Mouse (Mus musculus): ENCODE measurements around the gene Znrf1. TPM values are rescaled to one million over a fixed set of nuclear protein-coding genes. Genes with fewer than 3 reads are reported as not detected.

Gene Znrf1
- polyA plus RNA-seq, 1 experiment, result 62.9 TPM

DNA sequence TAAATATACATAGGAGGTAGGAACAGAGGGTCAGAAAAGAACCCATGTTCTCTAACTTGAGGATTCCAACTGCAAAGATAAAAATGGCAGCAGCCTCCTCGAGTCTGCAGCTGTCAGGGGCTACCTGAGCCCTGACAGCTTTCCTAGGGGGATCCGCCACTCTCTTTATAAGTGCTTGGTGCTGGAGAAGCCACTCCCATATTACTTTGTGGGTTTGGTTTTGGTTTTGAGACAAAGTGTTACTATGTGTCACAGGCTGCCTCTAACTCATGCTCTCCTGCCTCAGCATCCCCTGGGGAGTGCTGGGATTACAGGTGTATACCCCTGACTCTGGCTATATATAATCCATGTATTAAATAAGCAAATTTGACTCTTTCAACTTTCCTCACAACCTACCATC is 38.1 kb downstream of the Znrf1 start:
- WGBS, result 53% methylated on average over 2 of the region's 2 CpGs
- peaks cover 23% of the 10 kb centered on the region for H3K4me1 ChIP-seq (ENCODE audit: control insufficient read depth, insufficient read depth, insufficient read length)
- DNase-seq (ENCODE audit: low read depth in 1 of 2, low spot score in 2 of 2), result no peak
- H3K36me3 ChIP-seq (ENCODE audit: control insufficient read depth, insufficient read depth, low read length), result no peaks in the 10 kb centered on the region
- H3K27ac ChIP-seq (ENCODE audit: insufficient read depth, low read length), result no peak overlapping the region
- TF ChIP-seq POLR2A (IDR thresholded peaks at IDR 0.05; ENCODE audit: low read depth, low read length) (no peak), CTCF (IDR thresholded peaks at IDR 0.05; ENCODE audit: extremely low read depth, insufficient read depth, insufficient read length, insufficient replicate concordance) (no peak)
- H3K4me3 ChIP-seq (ENCODE audit: extremely low read depth, insufficient read depth, insufficient read length), result no peak overlapping the region
- no peaks in the 10 kb centered on the region for H3K27me3 ChIP-seq (ENCODE audit: control insufficient read depth, insufficient read depth, low read length)

DNA sequence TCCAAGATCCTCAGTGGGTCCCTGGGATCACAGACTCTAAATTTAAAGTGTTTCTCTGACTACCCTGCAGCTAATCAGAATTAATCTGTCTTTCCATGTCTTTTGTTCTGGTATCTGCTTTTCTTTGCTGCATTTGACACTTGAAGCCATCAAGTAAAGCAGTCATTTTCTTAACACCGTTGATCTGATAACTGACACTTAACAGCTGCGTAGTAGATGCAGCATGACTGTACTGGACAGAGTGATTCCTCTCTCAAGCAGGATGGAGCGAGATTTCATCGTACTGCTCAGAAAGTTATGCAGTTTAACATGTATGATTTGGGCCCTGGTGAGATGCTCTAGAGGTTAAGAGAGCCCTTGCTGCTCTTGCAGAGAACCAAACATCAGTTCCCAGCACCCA is 39.6 kb downstream of the Znrf1 start:
- no peaks in the 10 kb centered on the region for H3K27me3 ChIP-seq (ENCODE audit: control insufficient read depth, insufficient read depth, low read length)
- no peak overlapping the region for H3K4me3 ChIP-seq (ENCODE audit: extremely low read depth, insufficient read depth, insufficient read length)
- H3K4me1 ChIP-seq (ENCODE audit: control insufficient read depth, insufficient read depth, insufficient read length), result peaks cover 18% of the 10 kb centered on the region
- no peak overlapping the region for H3K27ac ChIP-seq (ENCODE audit: insufficient read depth, low read length)
- WGBS, result 87% methylated on average over 4 of the region's 4 CpGs
- TF ChIP-seq CTCF (IDR thresholded peaks at IDR 0.05; ENCODE audit: extremely low read depth, insufficient read depth, insufficient read length, insufficient replicate concordance), result no peak
- no peak for TF ChIP-seq POLR2A (IDR thresholded peaks at IDR 0.05; ENCODE audit: low read depth, low read length)
- H3K36me3 ChIP-seq (ENCODE audit: control insufficient read depth, insufficient read depth, low read length), result no peaks in the 10 kb centered on the region
- no peak for DNase-seq (ENCODE audit: low read depth in 1 of 2, low spot score in 2 of 2)

DNA sequence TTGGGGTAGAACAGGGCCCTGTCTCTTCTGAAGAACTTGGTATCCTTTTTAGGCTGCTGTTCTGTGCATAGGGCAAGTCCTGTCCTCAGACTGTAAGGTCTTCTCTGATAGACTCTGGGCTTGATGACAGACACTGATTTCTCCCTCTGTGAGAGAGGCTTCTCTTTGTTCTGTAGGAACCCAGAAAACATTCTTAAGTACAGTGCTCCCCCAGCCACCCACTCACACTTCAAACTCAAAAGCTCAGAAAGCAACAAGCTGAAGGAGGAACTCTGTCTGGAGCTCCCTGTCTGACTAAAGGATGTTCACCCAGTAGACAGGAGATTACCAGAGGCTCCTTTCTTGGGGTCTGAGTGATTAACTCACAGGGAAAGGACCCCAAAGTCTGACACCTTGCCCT is 40.6 kb downstream of the Znrf1 start:
- no peaks in the 10 kb centered on the region for H3K27me3 ChIP-seq (ENCODE audit: control insufficient read depth, insufficient read depth, low read length)
- H3K4me1 ChIP-seq (ENCODE audit: control insufficient read depth, insufficient read depth, insufficient read length), result peaks cover 17% of the 10 kb centered on the region
- no peaks in the 10 kb centered on the region for H3K36me3 ChIP-seq (ENCODE audit: control insufficient read depth, insufficient read depth, low read length)
- TF ChIP-seq CTCF (IDR thresholded peaks at IDR 0.05; ENCODE audit: extremely low read depth, insufficient read depth, insufficient read length, insufficient replicate concordance), result no peak
- TF ChIP-seq POLR2A (IDR thresholded peaks at IDR 0.05; ENCODE audit: low read depth, low read length), result no peak
- H3K4me3 ChIP-seq (ENCODE audit: extremely low read depth, insufficient read depth, insufficient read length), result no peak overlapping the region
- DNase-seq (ENCODE audit: low read depth in 1 of 2, low spot score in 2 of 2), result no peak
- H3K27ac ChIP-seq (ENCODE audit: insufficient read depth, low read length), result peak overlapping the region; percentile 26; the same call in 1 of the 2 replicates

DNA sequence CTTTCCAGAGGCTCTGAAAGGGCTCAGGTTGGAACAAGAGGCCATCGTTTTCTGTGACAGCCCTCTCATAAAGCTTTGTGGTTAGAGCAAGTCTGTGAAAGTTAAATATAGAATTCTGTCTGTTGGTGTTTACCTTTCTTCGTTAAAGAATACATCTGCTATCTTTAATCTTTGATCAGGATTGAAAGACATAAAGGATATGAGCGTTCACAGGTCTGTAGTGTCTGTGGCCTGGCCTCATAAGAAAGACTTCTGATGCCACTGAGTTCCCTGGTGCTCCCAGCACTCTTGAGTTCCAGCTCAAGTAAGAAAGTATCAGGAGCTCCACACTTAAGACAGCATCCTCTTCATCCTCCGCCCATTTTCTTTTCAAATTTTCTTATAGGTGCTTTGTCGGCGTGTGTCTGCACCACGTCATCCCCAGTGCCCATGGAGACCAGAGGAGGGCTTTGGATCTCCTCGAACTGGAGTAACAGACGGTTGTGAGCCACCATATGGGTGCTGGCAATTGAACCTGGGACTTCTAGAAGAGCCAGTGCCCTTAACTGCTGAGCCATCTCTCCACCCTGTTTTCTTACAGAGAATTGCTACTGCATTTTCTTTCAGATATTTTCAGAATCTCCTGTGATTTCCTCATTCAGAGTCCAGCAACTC is 42.1 kb downstream of the Znrf1 start:
- Histone ChIP-seq H3K27ac (ENCODE audit: insufficient read depth, low read length) (no peak overlapping the region), H3K4me1 (ENCODE audit: control insufficient read depth, insufficient read depth, insufficient read length) (peaks cover 13% of the 10 kb centered on the region), H3K4me3 (ENCODE audit: extremely low read depth, insufficient read depth, insufficient read length) (no peak overlapping the region), H3K27me3 (ENCODE audit: control insufficient read depth, insufficient read depth, low read length) (no peaks in the 10 kb centered on the region), H3K36me3 (ENCODE audit: control insufficient read depth, insufficient read depth, low read length) (no peaks in the 10 kb centered on the region)
- TF ChIP-seq POLR2A (IDR thresholded peaks at IDR 0.05; ENCODE audit: low read depth, low read length) (no peak), CTCF (IDR thresholded peaks at IDR 0.05; ENCODE audit: extremely low read depth, insufficient read depth, insufficient read length, insufficient replicate concordance) (no peak)
- no peak for DNase-seq (ENCODE audit: low read depth in 1 of 2, low spot score in 2 of 2)
- WGBS, result 59% methylated on average over 9 of the region's 9 CpGs

DNA sequence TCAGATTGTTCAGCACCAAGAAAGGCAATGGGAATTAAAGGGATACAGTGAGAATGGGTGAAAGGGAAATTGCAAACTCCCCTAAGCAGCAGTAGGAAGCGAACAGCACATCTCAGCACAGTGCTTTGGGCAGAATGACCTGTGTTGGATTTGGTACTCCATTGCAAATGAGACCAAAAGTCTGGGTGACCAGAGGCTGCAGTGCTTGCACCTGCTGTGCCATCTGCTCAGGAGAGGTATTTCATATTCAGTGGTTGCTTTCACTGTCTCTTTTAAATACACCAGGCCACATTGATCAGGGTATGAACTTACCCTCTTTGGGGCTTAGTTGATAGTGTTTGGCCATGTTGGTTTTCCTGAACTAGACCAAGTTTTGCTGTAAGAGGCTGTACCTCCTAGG is 43.4 kb downstream of the Znrf1 start:
- no peak for DNase-seq (ENCODE audit: low read depth in 1 of 2, low spot score in 2 of 2)
- no peak for TF ChIP-seq CTCF (IDR thresholded peaks at IDR 0.05; ENCODE audit: extremely low read depth, insufficient read depth, insufficient read length, insufficient replicate concordance)
- TF ChIP-seq POLR2A (IDR thresholded peaks at IDR 0.05; ENCODE audit: low read depth, low read length), result no peak
- Histone ChIP-seq H3K4me1 (ENCODE audit: control insufficient read depth, insufficient read depth, insufficient read length) (peaks cover 8% of the 10 kb centered on the region), H3K36me3 (ENCODE audit: control insufficient read depth, insufficient read depth, low read length) (no peaks in the 10 kb centered on the region), H3K27ac (ENCODE audit: insufficient read depth, low read length) (no peak overlapping the region), H3K4me3 (ENCODE audit: extremely low read depth, insufficient read depth, insufficient read length) (no peak overlapping the region), H3K27me3 (ENCODE audit: control insufficient read depth, insufficient read depth, low read length) (no peaks in the 10 kb centered on the region)
- 95% methylated on average over 1 of the region's 1 CpGs for WGBS

DNA sequence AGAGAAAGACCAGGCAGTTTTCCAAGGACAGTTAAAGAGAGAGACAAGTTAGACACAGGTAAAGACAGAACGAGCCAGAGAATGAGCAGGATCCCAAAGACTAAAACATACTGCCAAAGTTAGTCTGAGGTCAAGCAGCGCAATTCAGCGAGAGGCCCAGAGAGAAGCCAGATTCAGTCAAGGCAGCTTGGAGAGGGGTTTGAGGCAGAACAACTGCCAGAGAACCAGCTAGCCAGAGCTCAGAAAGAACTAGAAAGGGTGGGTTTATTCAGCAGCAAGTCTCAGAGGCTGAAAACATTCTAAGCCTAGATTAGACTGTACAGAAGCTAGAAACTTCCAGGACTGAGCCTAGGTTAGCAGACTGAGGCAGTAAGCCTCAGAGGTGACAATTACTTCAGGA is 44.4 kb downstream of the Znrf1 start:
- Histone ChIP-seq H3K36me3 (ENCODE audit: control insufficient read depth, insufficient read depth, low read length) (no peaks in the 10 kb centered on the region), H3K27me3 (ENCODE audit: control insufficient read depth, insufficient read depth, low read length) (no peaks in the 10 kb centered on the region), H3K4me1 (ENCODE audit: control insufficient read depth, insufficient read depth, insufficient read length) (peaks cover 7% of the 10 kb centered on the region), H3K4me3 (ENCODE audit: extremely low read depth, insufficient read depth, insufficient read length) (no peak overlapping the region), H3K27ac (ENCODE audit: insufficient read depth, low read length) (no peak overlapping the region)
- no peak for DNase-seq (ENCODE audit: low read depth in 1 of 2, low spot score in 2 of 2)
- no peak for TF ChIP-seq CTCF (IDR thresholded peaks at IDR 0.05; ENCODE audit: extremely low read depth, insufficient read depth, insufficient read length, insufficient replicate concordance)
- TF ChIP-seq POLR2A (IDR thresholded peaks at IDR 0.05; ENCODE audit: low read depth, low read length), result no peak
- WGBS, result 89% methylated on average over 3 of the region's 3 CpGs

DNA sequence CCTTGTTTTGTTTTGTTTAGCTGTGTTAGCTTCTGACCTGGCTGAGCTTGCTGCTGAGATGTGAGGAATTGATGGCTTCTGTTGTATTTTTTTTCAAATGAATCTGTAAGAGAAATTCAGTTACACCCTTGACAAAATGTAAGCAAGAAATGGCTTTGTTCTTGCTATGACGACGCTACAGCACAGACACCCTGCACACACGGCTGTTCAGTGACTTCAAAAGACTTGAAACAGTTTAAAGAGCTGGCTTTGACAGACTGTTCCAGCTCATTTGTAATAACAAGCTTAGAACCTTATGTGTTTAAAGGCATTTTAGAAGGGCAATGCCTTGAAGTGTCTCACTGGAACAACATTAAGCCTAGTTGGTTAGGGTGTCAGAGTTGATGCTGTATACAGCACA is 46.5 kb downstream of the Znrf1 start:
- no peaks in the 10 kb centered on the region for H3K27me3 ChIP-seq (ENCODE audit: control insufficient read depth, insufficient read depth, low read length)
- peak in 1 of 2 experiments; percentile 45 for DNase-seq (ENCODE audit: low read depth in 1 of 2, low spot score in 2 of 2)
- no peaks in the 10 kb centered on the region for H3K36me3 ChIP-seq (ENCODE audit: control insufficient read depth, insufficient read depth, low read length)
- TF ChIP-seq POLR2A (IDR thresholded peaks at IDR 0.05; ENCODE audit: low read depth, low read length), result no peak
- no peak for TF ChIP-seq CTCF (IDR thresholded peaks at IDR 0.05; ENCODE audit: extremely low read depth, insufficient read depth, insufficient read length, insufficient replicate concordance)
- 78% methylated on average over 3 of the region's 3 CpGs for WGBS
- peaks cover 3% of the 10 kb centered on the region; the same call in 1 of the 2 replicates for H3K4me1 ChIP-seq (ENCODE audit: control insufficient read depth, insufficient read depth, insufficient read length)
- H3K27ac ChIP-seq (ENCODE audit: insufficient read depth, low read length), result peak overlapping the region; percentile 65; the same call in 1 of the 2 replicates
- no peak overlapping the region for H3K4me3 ChIP-seq (ENCODE audit: extremely low read depth, insufficient read depth, insufficient read length)
